Comparison of ENCODE assay signal across 7 mouse cellular contexts in genomic region chr2:121587523-121588308, GRCm38 (mm10).
A peak's percentile ranks its signal among the peaks of the same experiment; 100 is the strongest.
DNase-seq lines count a peak whose midpoint lies in the region; ATAC-seq and TF ChIP-seq lines count a peak whose summit lies in the region.

No protein-coding gene starts in this region.

- H3K4me2 ChIP-seq in embryonic facial prominence, embryonic 12.5 days (replicated peaks) = peak overlapping the region; percentile 25
- H3K4me2 ChIP-seq in liver, embryonic 13.5 days = peak overlapping the region; percentile 25

- WGBS in embryonic facial prominence, embryonic 12.5 days = 24% methylated on average over 12 of the region's 12 CpGs
- WGBS in liver, embryonic 13.5 days (ENCODE audit: insufficient replicate concordance) = 14% methylated on average over 12 of the region's 12 CpGs

- peak; percentile 34 for DNase-seq in A20 (ENCODE audit: low read depth, low spot score)
- DNase-seq in G1E (ENCODE audit: low spot score) = peak; percentile 41
- no peak for DNase-seq in liver, embryonic 13.5 days
- peak; percentile 67 for DNase-seq in retina, postnatal 1 day
- DNase-seq in right cerebral cortex, postnatal 36 days (ENCODE audit: low spot score in 2 of 2) = no peak
- no peak for DNase-seq in adrenal gland, adult 18-20 months (ENCODE audit: low spot score in 2 of 2)

- no peaks in the 10 kb centered on the region; the same call in 1 of the 2 replicates for H3K9me3 ChIP-seq in G1E (replicated peaks)
- H3K9me3 ChIP-seq in embryonic facial prominence, embryonic 12.5 days = no peaks in the 10 kb centered on the region
- H3K9me3 ChIP-seq in liver, embryonic 13.5 days (replicated peaks) = no peaks in the 10 kb centered on the region

- peaks cover 56% of the 10 kb centered on the region for H3K4me1 ChIP-seq in G1E (ENCODE audit: insufficient read depth, low read depth, low read length)
- H3K4me1 ChIP-seq in embryonic facial prominence, embryonic 12.5 days = peaks cover 16% of the 10 kb centered on the region
- peaks cover 28% of the 10 kb centered on the region for H3K4me1 ChIP-seq in liver, embryonic 13.5 days (replicated peaks)

- peaks cover 13% of the 10 kb centered on the region for H3K27me3 ChIP-seq in G1E (ENCODE audit: insufficient read depth, low read length)
- 0 out of 2 replicates have a peak, but pooled peaks cover 3% of the 10 kb centered on the region for H3K27me3 ChIP-seq in embryonic facial prominence, embryonic 12.5 days
- no peaks in the 10 kb centered on the region for H3K27me3 ChIP-seq in liver, embryonic 13.5 days

- H3K4me3 ChIP-seq in G1E (ENCODE audit: low read depth, low read length) = peak overlapping the region; percentile 40; the same call in 1 of the 2 replicates
- H3K4me3 ChIP-seq in embryonic facial prominence, embryonic 12.5 days = no peak overlapping the region
- no peak overlapping the region for H3K4me3 ChIP-seq in liver, embryonic 13.5 days (replicated peaks)

- ATAC-seq in G1E (ENCODE audit: extremely low read depth, insufficient number of reproducible peaks, low FRiP score, poor library complexity, severe bottlenecking) = peak; percentile 71
- ATAC-seq in embryonic facial prominence, embryonic 12.5 days (ENCODE audit: insufficient number of reproducible peaks, insufficient read depth, low FRiP score, low TSS enrichment) = peak; percentile 61; the same call in 1 of the 2 replicates
- ATAC-seq in liver, embryonic 13.5 days (ENCODE audit: low read depth) = peak; percentile 75

- no peak for TF ChIP-seq CTCF in G1E (IDR thresholded peaks at IDR 0.05; ENCODE audit: low read depth, low read length)

- H3K36me3 ChIP-seq in G1E (replicated peaks) = peaks cover 8% of the 10 kb centered on the region
- H3K36me3 ChIP-seq in embryonic facial prominence, embryonic 12.5 days = no peaks in the 10 kb centered on the region
- H3K36me3 ChIP-seq in liver, embryonic 13.5 days = no peaks in the 10 kb centered on the region

- 0 out of 2 replicates have a peak overlapping the region, but pooled peaks have one; percentile 3 for H3K9ac ChIP-seq in embryonic facial prominence, embryonic 12.5 days
- no peak overlapping the region for H3K9ac ChIP-seq in liver, embryonic 13.5 days

- H3K27ac ChIP-seq in embryonic facial prominence, embryonic 12.5 days = peak overlapping the region; percentile 69
- H3K27ac ChIP-seq in liver, embryonic 13.5 days = peak overlapping the region; percentile 60

Comparison
In these comparisons a context has a peak if more than half of its experiments do, and no peak if none do; other contexts are left out.
1. DNase-seq: peak in A20 (single experiment), G1E (single experiment) and retina, postnatal 1 day (single experiment); none in liver, embryonic 13.5 days (single experiment), right cerebral cortex, postnatal 36 days (0 of 2) and adrenal gland, adult 18-20 months (0 of 2).
2. Peak in every context shown above with its lines, with median percentiles within 50 percentile points of each other: ATAC-seq.